Mouse (Mus musculus) natural killer cell, adult 2 months (primary cell): ENCODE measurements around the gene Gal3st4.

Experiments
- DNase-seq, 2 experiments: peaks; one replicate each; pipeline ENCODE4 v3.0.0; 2022; ENCODE audit warnings: low spot score in 2 of 2

The Gal3st4 gene

GRCm38 (mm10) chr5:138262001-138262400 is 10.6 kb downstream of the Gal3st4 start:
- DNase-seq = no peak

- no peak for DNase-seq
Measured at GRCm38 (mm10) chr5:138260834-138261233, 11.8 kb downstream of the Gal3st4 start.

GRCm38 (mm10) chr5:138260051-138260450 is 12.6 kb downstream of the Gal3st4 start:
- DNase-seq = no peak

- DNase-seq = no peak
Measured at GRCm38 (mm10) chr5:138258993-138259392, 13.6 kb downstream of the Gal3st4 start.

- DNase-seq = no peak
Measured at GRCm38 (mm10) chr5:138258542-138258941, 14.1 kb downstream of the Gal3st4 start.

- no peak for DNase-seq
Measured at GRCm38 (mm10) chr5:138258078-138258477, 14.6 kb downstream of the Gal3st4 start.

GRCm38 (mm10) chr5:138257585-138257978 is 15.1 kb downstream of the Gal3st4 start:
- DNase-seq = no peak

- peak; percentile 60 to 63 for DNase-seq
Measured at GRCm38 (mm10) chr5:138256966-138257584, 15.6 kb downstream of the Gal3st4 start.

GRCm38 (mm10) chr5:138256094-138256467 is 16.6 kb downstream of the Gal3st4 start:
- DNase-seq = no peak

GRCm38 (mm10) chr5:138255353-138256093 is 17.1 kb downstream of the Gal3st4 start, which contains the start of gene Lamtor4:
TSS of gene Lamtor4 (plus strand) at chr5:138255482.
- DNase-seq = peak; percentile 92 to 93

- no peak for DNase-seq
Measured at GRCm38 (mm10) chr5:138253061-138253460, 19.6 kb downstream of the Gal3st4 start.

GRCm38 (mm10) chr5:138251144-138251543 is 21.5 kb downstream of the Gal3st4 start:
- DNase-seq = no peak

- DNase-seq = no peak
Measured at GRCm38 (mm10) chr5:138241511-138241910, 31.1 kb downstream of the Gal3st4 start.

GRCm38 (mm10) chr5:138234224-138234623 is 38.4 kb downstream of the Gal3st4 start:
- no peak for DNase-seq

- DNase-seq = no peak
Measured at GRCm38 (mm10) chr5:138233778-138234177, 38.9 kb downstream of the Gal3st4 start.

- DNase-seq = no peak
Measured at GRCm38 (mm10) chr5:138229511-138229910, 43.1 kb downstream of the Gal3st4 start.

GRCm38 (mm10) chr5:138228026-138228425 is 44.6 kb downstream of the Gal3st4 start:
- DNase-seq = peak in 1 of 2 experiments; percentile 29

GRCm38 (mm10) chr5:138227367-138227766 is 45.3 kb downstream of the Gal3st4 start:
- no peak for DNase-seq

GRCm38 (mm10) chr5:138226491-138226890 is 46.1 kb downstream of the Gal3st4 start:
- DNase-seq = no peak

GRCm38 (mm10) chr5:138225700-138226099 is 46.9 kb downstream of the Gal3st4 start, which contains the start of gene Nxpe5:
TSS of gene Nxpe5 (plus strand) at chr5:138225898.
- DNase-seq = no peak

GRCm38 (mm10) chr5:138223287-138223686 is 49.4 kb downstream of the Gal3st4 start:
- no peak for DNase-seq

GRCm38 (mm10) chr5:138222111-138222510 is 50.5 kb downstream of the Gal3st4 start:
- DNase-seq = peak; percentile 58 to 75

GRCm38 (mm10) chr5:138219864-138220263 is 52.8 kb downstream of the Gal3st4 start:
- no peak for DNase-seq
